Mouse (Mus musculus): ENCODE results near the gene Iqcn.

Gene Iqcn

DNA sequence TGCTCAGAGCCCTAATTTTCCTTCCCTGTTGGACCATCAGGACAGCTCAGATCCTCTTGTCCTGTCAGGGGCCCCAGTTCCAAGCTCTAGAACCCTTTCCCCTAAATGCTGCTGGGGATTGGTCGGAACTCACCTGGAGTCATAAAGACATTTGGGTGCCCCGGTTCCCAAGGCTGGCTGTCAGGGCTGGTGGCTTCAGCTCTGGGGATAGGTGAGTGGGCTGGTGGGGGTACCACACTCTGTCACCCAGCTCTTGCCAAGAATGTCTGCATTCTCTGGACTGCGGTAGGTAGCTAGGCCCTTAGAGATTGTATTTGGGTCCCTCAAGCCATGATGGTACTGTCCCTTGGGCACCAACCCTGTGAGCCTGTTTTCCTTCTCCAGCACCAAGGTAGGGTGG is at the start of gene Iqcn:
Gene Iqcn, plus strand, starts transcription at position 171 of the 400 bp plus-strand sequence.
- in situ Hi-C loops (cut with MboI): no loop called here

- in situ Hi-C loops (cut with MboI): no loop called here
Measured at GRCm38 (mm10) chr8:70654121-70654520, 49.1 kb upstream of the Iqcn start.

GRCm38 (mm10) chr8:70655469-70655868 is 47.8 kb upstream of the Iqcn start:
- in situ Hi-C loops (cut with MboI): no loop called here

GRCm38 (mm10) chr8:70656193-70656790 is 47.0 kb upstream of the Iqcn start:
- in situ Hi-C loops (cut with MboI): no loop called here

- in situ Hi-C loops (cut with MboI): no loop called here
Measured at GRCm38 (mm10) chr8:70657214-70657613, 46.0 kb upstream of the Iqcn start.

DNA sequence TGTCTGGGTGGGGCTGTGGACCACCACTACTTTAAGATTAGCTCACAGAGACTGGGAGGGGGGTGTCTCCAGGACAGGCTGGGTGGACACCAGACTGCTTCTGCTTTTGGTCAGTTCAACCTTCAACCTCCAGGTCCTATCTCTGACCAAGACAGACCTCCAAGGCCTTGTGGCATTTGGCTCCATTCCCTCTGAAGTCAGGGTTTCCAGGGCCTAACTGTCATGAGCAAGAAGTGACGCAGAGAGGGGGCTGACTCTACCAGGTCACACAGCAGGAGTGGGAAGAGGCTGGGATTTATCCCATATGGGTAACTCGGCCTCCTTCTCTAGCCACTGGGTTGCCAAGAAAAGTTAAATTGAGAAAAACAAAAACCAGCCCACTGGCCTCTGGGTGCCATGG is 45.5 kb upstream of the Iqcn start:
- in situ Hi-C loops (cut with MboI): no loop called here

DNA sequence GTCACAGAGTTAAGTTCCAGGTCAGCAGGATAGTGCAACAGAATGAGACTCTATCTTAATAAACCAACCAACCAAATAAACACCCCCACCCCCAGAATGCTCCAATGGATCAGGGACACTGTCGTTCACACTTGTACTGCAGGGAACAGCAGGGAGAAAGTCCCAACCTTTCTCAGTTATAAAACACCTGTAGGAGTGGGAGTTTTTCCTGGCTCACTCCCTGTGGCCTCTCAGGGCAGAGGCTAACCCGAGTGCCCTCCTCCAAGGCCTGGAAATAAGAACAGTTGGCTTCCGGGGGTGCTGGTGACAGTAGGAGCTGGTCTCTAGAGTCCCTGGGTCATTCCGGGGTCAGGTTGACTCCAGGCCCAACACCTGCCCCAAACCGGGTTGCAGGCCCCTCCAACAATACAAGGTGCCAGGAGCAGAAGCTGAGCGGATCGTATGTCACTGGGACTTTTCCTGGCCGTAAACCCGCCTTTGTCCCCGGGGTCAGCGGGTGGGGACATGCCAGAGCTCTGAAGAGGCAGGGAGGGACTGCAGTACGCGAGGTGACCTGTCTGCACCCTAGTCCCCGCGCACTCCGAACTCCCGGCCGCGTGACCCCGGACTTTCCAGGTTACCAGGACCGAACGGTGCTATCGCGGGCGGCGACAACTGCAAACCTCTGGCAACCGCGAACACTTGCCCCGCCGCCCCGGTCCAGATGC is 44.2 kb upstream of the Iqcn start:
- in situ Hi-C loops (cut with MboI): no loop called here

- in situ Hi-C loops (cut with MboI): no loop called here
Measured at GRCm38 (mm10) chr8:70659604-70660272, 43.5 kb upstream of the Iqcn start.

GRCm38 (mm10) chr8:70660273-70660725 is 43.0 kb upstream of the Iqcn start, which contains the start of gene Pgpep1:
Gene Pgpep1, minus strand, starts transcription at chr8:70660388.
- in situ Hi-C loops (cut with MboI): no loop called here

DNA sequence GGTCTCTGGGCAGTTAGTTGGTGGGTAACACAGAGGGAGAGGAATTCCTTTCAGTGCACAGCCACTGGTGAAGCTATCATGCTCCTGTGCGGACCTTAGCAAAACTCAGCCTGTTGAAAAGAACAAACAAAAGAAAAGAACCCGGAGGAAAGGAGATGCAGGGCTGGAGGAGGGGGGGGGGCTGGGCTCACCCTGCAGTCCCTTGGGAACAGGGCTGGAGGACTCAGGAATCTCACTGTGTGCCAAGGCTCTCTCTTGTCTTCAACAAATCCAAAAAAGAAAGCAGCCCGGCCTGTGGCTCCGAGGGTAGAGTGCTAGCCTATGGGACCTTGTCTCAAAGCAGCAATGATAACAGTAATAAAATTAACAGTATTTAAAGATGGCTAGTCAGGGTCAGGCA is 39.6 kb upstream of the Iqcn start:
- in situ Hi-C loops (cut with MboI): no loop called here

- in situ Hi-C loops (cut with MboI): no loop called here
Measured at GRCm38 (mm10) chr8:70664631-70665030, 38.6 kb upstream of the Iqcn start.

- in situ Hi-C loops (cut with MboI): no loop called here
Measured at GRCm38 (mm10) chr8:70665599-70665998, 37.7 kb upstream of the Iqcn start.

DNA sequence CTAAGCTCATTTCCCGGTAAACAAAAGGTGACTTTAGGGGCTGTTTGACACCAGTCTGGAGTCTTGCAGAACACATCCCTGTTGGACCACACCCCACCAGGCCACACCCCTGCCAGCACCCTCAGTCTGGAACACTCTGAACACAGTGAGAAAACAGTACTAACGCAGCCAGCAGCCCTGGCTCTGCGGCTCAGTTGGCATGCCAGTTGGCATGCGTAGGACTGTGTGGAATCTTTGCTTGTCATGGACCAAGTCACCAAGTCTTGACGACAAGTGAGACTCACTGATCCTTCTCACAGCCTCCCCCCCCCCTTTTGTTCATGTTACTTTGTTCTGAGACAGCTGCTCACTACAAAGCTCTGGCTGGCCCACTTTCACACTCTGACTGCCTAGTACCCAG is 36.2 kb upstream of the Iqcn start:
- in situ Hi-C loops (cut with MboI): no loop called here

DNA sequence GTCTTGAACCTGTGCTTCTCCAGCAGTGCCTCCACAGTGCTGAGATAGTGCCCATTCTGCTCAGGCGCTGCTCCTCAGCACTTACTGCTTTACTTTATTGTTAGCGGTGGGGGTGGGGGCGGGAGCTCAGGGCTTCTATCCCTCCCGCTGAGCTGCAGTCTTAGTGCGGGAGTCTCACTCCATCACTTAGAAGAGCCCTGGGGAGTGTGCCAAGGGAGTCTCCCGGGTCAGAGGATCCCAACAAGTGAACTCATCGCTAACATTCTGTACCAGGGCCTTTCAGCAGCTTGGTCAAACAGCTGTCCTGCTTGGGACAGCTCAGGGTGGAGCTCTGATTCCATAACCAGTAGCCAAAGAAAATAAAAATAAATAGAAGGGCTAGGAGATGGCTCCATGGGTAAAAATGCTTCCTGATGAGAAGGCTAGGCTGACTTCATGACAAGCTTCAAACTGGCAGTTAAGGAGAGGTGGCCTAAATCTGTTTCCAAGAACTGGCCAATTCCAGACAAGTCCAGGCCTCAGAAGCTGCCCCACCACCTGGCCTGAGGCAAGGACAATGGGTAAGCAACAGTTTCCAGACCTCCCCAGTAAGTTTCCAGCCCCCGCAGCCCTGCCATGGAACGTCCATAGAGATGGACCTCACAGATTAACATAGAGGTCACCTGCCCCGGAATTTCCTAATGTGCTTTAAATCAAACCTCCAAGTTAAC is 31.5 kb upstream of the Iqcn start:
- in situ Hi-C loops (cut with MboI): loop anchor here (5.0 kb wide), 1 partner anchor 36 kb away; no protein-coding TSS in a partner anchor

DNA sequence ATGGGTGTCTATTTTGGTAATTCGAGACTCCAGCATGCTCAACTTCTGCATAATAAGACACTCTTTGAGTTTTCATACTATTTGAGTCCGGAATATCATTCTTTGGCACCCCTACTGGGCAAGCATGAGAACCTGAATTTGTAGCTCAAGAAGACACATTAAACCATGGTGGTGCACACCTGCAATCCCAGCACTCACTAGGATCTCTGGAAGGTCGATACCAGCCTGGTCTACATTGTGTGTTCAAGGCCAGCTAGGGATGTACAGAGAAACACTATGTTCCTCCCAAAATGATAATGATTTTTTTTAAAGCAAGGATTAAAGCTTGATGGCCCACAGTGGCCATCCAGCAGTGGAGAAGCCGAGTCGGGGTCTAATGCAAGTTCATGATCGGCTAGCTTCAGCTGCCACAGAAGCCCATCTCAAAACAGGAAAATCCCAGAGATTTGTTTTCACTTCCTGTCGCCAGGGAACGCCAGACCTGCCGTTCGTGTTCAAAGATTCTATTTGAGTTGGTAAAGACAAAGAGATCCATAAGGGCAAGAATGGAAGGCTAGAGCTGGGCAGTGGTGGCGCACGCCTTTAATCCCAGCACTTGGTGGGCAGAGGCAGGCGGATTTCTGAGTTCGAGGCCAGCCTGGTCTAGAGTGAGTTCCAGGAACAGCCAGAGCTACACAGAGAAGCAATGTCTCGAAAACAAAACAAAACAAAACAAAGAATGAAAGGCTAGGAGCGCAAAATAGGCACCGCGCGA is 30.8 kb upstream of the Iqcn start:
- in situ Hi-C loops (cut with MboI): loop anchor here (5.0 kb wide), 1 partner anchor 35 kb away; no protein-coding TSS in a partner anchor

DNA sequence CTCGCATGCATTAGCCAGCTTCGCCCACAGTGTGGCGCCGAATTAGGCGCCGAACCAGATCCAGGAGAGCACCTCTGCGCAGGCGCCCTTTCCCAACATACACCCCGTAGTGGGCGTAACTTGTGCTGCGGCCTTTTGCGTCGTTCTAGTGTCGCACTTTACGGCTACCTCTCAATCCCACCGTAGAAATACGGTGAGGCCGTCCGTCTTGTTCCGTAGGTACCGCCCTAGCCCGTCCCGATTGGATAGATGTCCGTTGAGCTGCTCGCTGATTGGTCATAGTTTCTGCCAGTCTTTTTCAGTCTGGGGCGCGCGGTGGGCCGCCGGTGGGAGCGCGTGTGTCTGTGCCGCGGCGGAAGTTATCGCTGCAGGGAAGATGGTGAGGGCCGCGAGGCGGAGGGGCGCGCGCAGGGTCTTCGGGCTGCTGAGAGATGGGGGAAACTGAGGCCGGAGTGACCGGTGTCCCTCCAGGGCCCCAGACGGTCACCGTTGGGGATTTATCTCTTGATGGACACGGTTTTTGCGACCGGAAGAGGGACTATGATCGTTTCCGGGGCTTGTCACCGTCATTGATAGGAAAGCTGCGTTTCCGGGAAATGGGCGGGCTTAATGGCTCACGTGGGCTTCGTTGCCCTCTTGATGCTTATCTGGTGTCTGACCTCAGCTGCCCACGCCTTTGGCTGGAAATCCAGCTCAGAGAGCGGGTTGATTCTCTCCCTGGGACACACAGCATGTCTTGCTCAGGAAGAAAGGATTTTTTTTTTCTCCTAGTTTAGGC is 30.0 kb upstream of the Iqcn start, which contains the start of gene Lsm4:
Gene Lsm4, plus strand, starts transcription at position 170 of the 778 bp plus-strand sequence.
- in situ Hi-C loops (cut with MboI): loop anchor here (5.0 kb wide), 1 partner anchor 34 kb away; no protein-coding TSS in a partner anchor

- in situ Hi-C loops (cut with MboI): loop anchor here (5.0 kb wide), 1 partner anchor 33 kb away; no protein-coding TSS in a partner anchor
Measured at GRCm38 (mm10) chr8:70674109-70674508, 29.1 kb upstream of the Iqcn start.

DNA sequence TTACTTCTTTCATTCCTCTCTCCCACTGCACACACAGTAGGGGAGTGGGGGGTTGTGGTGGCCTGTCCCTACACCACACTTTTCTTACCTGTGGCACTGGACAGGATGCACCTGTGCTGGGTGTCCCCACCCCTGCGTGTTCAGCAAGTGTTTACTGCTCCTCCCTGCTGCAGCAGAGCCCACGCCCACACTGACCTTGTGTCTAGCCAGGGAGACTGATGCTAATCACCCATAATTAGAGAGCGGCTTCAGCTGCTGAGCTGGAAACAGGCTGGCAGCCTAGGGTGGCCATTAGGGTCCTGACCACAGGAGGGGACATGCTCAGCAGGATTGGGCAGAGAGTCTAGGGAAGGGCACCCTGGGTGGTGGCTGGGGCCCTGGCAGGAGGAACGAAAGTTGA is 28.5 kb upstream of the Iqcn start:
- in situ Hi-C loops (cut with MboI): loop anchor here (5.0 kb wide), 1 partner anchor 33 kb away; no protein-coding TSS in a partner anchor

DNA sequence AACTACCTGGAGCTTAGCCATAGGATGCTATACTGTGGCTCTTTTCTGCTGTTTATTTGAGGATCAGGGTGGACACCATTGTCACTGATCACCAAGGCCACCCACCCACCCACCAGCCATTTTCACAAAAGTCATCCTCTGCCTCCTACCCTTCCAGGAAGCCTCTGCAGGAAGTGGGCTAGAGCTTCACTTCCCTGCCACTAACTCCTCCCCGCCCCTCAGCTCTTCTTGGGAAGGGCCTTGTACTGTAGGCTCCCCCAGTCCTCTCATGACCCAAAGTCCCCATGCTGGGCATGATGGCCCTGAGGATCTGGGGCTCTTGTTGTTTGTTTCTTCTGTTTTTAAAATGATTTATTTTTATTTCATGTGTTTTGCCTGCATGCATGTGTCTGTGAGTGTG is 27.9 kb upstream of the Iqcn start:
- in situ Hi-C loops (cut with MboI): no loop called here

GRCm38 (mm10) chr8:70677451-70678080 is 25.7 kb upstream of the Iqcn start:
- in situ Hi-C loops (cut with MboI): no loop called here
